Mouse (Mus musculus) hindbrain, embryonic 11.5 days (tissue): ENCODE measurements at regions not wholly inside any gene's neighbourhood (a gene's known extent, or its start where the extent isn't known, plus 50 kb on each side); places are given as distances from the start of the nearest gene placed in this dataset.

ENCODE experiments used
- ATAC-seq: fragments of 200-750 bp; cut with Nextera tagmentation; 2 replicates; pipeline ENCODE4 v1.8.0; 2017; ENCODE audit warnings: mild to moderate bottlenecking, moderate TSS enrichment, moderate library complexity; ENCODE audit not compliant: low FRiP score
- DNase-seq: peaks from one replicate; pipeline ENCODE4 v3.0.0-alpha.2; 2015; ENCODE audit warnings: low spot score
- H3K27ac ChIP-seq: fragments of 300-500 bp; sonication (generic); 2 replicates; pipeline ENCODE4 v1.5.1; 2014; ENCODE audit warnings: mild to moderate bottlenecking, low read depth, low read length
- H3K27me3 ChIP-seq: fragments of 300-500 bp; sonication (generic); 2 replicates; pipeline ENCODE4 v1.6.1; 2014; ENCODE audit warnings: mild to moderate bottlenecking, low read length, moderate library complexity, mixed read lengths; ENCODE audit not compliant: control insufficient read depth, insufficient read depth
- H3K36me3 ChIP-seq: fragments of 300-500 bp; sonication (generic); 2 replicates; pipeline ENCODE4 v1.6.1; 2014; ENCODE audit warnings: mild to moderate bottlenecking, low read length, moderate library complexity, mixed read lengths; ENCODE audit not compliant: control insufficient read depth, insufficient read depth
- H3K4me1 ChIP-seq: fragments of 300-500 bp; sonication (generic); replicated peaks from 2 replicates; pipeline ENCODE4 v1.6.1; 2014; ENCODE audit warnings: low read length, mixed read lengths; ENCODE audit not compliant: control insufficient read depth, insufficient read depth
- H3K4me2 ChIP-seq: fragments of 300-500 bp; sonication (generic); replicated peaks from 2 replicates; pipeline ENCODE4 v1.6.1; 2014; ENCODE audit warnings: mild to moderate bottlenecking, low read depth, low read length
- H3K4me3 ChIP-seq: fragments of 300-500 bp; sonication (generic); 2 replicates; pipeline ENCODE4 v1.5.1; 2014; ENCODE audit warnings: low read depth, low read length
- H3K9ac ChIP-seq: fragments of 300-500 bp; sonication (generic); 2 replicates; pipeline ENCODE4 v1.6.1; 2014; ENCODE audit warnings: low read depth, low read length
- H3K9me3 ChIP-seq: fragments of 300-500 bp; sonication (generic); 2 replicates; pipeline ENCODE4 v1.6.1; 2016; ENCODE audit warnings: low read length; ENCODE audit not compliant: control insufficient read depth
- WGBS: fragments of 180-500 bp; shearing (Covaris S2); extraction: QIAGEN DNeasy Blood & Tissue Kit; methylation state at CpG from one replicate; pipeline ENCODE4 v1.1.7; 2014; 5-methylcytosine and 5-hydroxymethylcytosine counted together

- no peaks in the 10 kb centered on the region for H3K27me3 ChIP-seq
- no peak overlapping the region for H3K9ac ChIP-seq
- H3K4me3 ChIP-seq = no peak overlapping the region
- DNase-seq (no peak), ATAC-seq (no peak)
- WGBS = 86% methylated on average over 2 of the region's 2 CpGs
- no peak overlapping the region for H3K4me2 ChIP-seq
- no peaks in the 10 kb centered on the region for H3K9me3 ChIP-seq
- no peaks in the 10 kb centered on the region for H3K36me3 ChIP-seq
- H3K27ac ChIP-seq = no peak overlapping the region
- no peaks in the 10 kb centered on the region for H3K4me1 ChIP-seq
Observed at GRCm38 (mm10) chr2:114776176-114776575, 121.4 kb upstream of the Dph6 start.

DNA sequence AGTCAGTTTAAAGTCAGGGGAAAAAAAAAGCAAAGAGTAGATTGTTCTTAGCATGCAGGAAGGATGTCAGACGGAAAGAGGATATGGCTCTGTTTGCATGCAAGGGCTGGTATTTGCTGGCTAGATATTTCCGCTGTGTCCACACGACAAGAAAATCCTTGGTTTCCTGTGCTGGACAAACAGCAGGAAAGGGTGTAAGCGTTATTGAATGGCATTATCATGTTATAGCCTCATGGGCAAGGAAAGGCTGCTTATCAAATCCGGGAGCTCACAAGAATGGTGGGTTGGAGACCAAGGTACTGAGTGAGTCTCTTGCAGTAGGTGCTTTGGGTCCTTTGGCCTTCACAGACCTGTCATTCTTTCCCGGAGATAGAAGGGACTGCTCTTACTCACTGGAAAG is 127.7 kb upstream of the Dph6 start:
- H3K4me1 ChIP-seq = no peaks in the 10 kb centered on the region
- no peak overlapping the region for H3K27ac ChIP-seq
- H3K9me3 ChIP-seq = no peaks in the 10 kb centered on the region
- no peak for ATAC-seq
- no peak overlapping the region for H3K4me2 ChIP-seq
- no peak overlapping the region for H3K9ac ChIP-seq
- no peak for DNase-seq
- H3K4me3 ChIP-seq = no peak overlapping the region
- no peaks in the 10 kb centered on the region for H3K36me3 ChIP-seq
- WGBS = 86% methylated on average over 6 of the region's 6 CpGs
- H3K27me3 ChIP-seq = no peaks in the 10 kb centered on the region

DNA sequence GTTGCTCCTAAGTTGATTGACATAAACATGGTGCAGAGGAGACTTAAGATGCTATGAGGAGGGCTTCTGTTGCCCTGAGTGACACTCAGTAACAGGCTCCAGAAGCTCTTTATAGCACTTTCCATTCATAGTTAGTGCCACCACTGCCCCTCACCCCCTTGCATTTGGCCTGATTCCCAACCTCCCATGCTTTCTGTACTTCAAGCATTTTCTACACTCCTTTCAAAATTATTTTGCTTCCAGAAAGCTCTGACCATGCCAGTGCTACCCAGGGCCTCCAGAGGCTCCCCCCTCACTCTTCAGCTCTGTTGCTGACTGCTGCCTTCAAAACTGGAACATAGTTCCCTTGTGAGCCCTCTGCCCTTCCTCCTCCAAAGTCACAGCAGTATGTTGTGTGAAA is 129.4 kb upstream of the Dph6 start:
- DNase-seq (no peak), ATAC-seq (no peak)
- Histone ChIP-seq H3K9me3 (no peaks in the 10 kb centered on the region), H3K27ac (no peak overlapping the region), H3K27me3 (no peaks in the 10 kb centered on the region), H3K9ac (no peak overlapping the region), H3K4me3 (no peak overlapping the region), H3K4me1 (no peaks in the 10 kb centered on the region), H3K4me2 (no peak overlapping the region), H3K36me3 (no peaks in the 10 kb centered on the region)

GRCm38 (mm10) chr2:114788251-114788650 is 133.5 kb upstream of the Dph6 start:
- H3K27me3 ChIP-seq = no peaks in the 10 kb centered on the region
- no peak overlapping the region for H3K4me3 ChIP-seq
- no peaks in the 10 kb centered on the region for H3K9me3 ChIP-seq
- DNase-seq (no peak), ATAC-seq (no peak)
- H3K27ac ChIP-seq = no peak overlapping the region
- H3K4me2 ChIP-seq = no peak overlapping the region
- H3K36me3 ChIP-seq = no peaks in the 10 kb centered on the region
- WGBS = 84% methylated on average over 3 of the region's 3 CpGs
- H3K4me1 ChIP-seq = no peaks in the 10 kb centered on the region
- no peak overlapping the region for H3K9ac ChIP-seq

- DNase-seq (no peak), ATAC-seq (no peak)
- no peak overlapping the region for H3K4me2 ChIP-seq
- H3K4me1 ChIP-seq = no peaks in the 10 kb centered on the region
- 92% methylated on average over 6 of the region's 6 CpGs for WGBS
- H3K4me3 ChIP-seq = no peak overlapping the region
- H3K9me3 ChIP-seq = no peaks in the 10 kb centered on the region
- H3K9ac ChIP-seq = no peak overlapping the region
- H3K27me3 ChIP-seq = no peaks in the 10 kb centered on the region
- no peaks in the 10 kb centered on the region for H3K36me3 ChIP-seq
- no peak overlapping the region for H3K27ac ChIP-seq
Observed at GRCm38 (mm10) chr2:114796630-114797290, 142.0 kb upstream of the Dph6 start.

GRCm38 (mm10) chr2:114797291-114797650 is 142.5 kb upstream of the Dph6 start:
- no peaks in the 10 kb centered on the region for H3K4me1 ChIP-seq
- DNase-seq = no peak
- no peak overlapping the region for H3K27ac ChIP-seq
- ATAC-seq = no peak
- no peaks in the 10 kb centered on the region for H3K9me3 ChIP-seq
- no peak overlapping the region for H3K4me2 ChIP-seq
- H3K27me3 ChIP-seq = no peaks in the 10 kb centered on the region
- no peak overlapping the region for H3K9ac ChIP-seq
- WGBS = 44% methylated on average over 1 of the region's 1 CpGs
- H3K4me3 ChIP-seq = no peak overlapping the region
- H3K36me3 ChIP-seq = no peaks in the 10 kb centered on the region

DNA sequence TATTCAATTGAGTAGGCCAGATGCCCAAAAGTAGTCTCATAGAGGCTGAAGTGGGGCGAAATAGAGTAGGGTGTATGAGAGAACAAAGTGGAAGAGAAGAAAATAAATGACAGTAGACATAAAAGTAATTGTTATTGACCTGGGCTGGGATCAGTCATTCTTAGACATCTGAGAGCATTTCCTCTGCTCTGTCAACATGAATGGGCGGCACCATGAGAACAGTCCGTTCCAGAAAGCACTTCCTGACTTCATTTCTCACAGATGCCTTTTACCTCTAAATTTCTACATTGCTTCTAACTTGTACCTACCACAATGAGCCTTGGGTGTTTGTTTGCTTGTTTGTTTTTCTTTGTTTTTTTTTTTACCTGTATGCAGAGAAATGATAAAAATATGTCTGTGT is 148.5 kb upstream of the Dph6 start:
- Histone ChIP-seq H3K27ac (no peak overlapping the region), H3K4me2 (no peak overlapping the region), H3K9me3 (no peaks in the 10 kb centered on the region), H3K4me1 (no peaks in the 10 kb centered on the region), H3K9ac (no peak overlapping the region), H3K27me3 (no peaks in the 10 kb centered on the region), H3K36me3 (no peaks in the 10 kb centered on the region), H3K4me3 (no peak overlapping the region)
- DNase-seq (no peak), ATAC-seq (no peak)
- 84% methylated on average over 3 of the region's 3 CpGs for WGBS

DNA sequence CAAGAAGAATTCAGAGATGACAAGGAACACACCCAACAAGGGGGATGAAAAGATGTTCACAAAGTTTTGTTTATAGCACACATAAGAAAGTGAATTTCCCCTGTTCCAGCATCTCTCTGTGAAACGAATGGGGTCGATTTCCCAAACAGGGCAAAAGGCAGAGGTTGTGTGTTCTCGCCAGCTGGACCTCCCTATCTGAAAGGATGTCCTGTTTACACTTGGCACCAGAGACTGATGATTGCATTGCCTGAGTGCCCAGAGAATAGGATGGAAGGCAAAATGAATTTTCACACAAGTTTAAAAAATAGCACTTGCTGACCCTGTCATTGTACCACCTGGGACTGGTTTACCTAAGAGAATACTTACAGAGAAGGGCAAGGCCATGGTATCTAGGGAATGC is 149.2 kb upstream of the Dph6 start:
- Histone ChIP-seq H3K4me1 (no peaks in the 10 kb centered on the region), H3K36me3 (no peaks in the 10 kb centered on the region), H3K27ac (no peak overlapping the region), H3K27me3 (no peaks in the 10 kb centered on the region), H3K9me3 (no peaks in the 10 kb centered on the region), H3K4me2 (no peak overlapping the region), H3K4me3 (no peak overlapping the region), H3K9ac (no peak overlapping the region)
- DNase-seq = no peak
- WGBS = 77% methylated on average over 3 of the region's 3 CpGs
- no peak for ATAC-seq

DNA sequence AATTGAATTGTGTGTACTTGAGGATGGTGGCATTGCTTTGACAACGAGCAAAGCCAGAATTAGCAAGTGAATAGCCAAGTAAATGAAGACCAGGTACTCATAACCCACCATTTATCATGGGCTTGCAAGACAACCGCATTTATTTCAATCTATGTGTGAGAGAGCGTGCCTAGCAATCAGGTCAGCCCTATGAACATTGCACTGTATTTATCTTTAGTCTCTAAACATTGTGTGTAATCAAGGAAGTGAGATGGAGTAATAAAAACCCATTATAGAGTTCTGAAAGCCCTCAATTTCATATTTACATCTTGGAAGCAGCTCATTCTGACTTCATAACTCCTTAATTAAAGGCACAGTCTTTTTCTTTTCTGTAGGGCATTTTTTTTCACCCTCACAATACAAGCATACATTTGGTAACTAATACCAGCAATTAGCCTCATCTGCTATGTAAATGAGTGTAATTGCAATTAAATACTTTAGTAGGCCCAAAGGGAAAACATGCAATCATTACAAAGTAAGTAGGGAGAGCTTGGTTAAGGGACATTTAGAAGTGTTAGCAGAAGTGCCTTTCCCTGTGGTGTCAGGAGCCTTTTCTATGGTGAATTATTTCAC is 150.8 kb upstream of the Dph6 start:
- WGBS = 79% methylated on average over 3 of the region's 3 CpGs
- Histone ChIP-seq H3K9me3 (no peaks in the 10 kb centered on the region), H3K9ac (no peak overlapping the region), H3K4me1 (no peaks in the 10 kb centered on the region), H3K4me2 (no peak overlapping the region), H3K27ac (no peak overlapping the region), H3K36me3 (no peaks in the 10 kb centered on the region), H3K27me3 (no peaks in the 10 kb centered on the region), H3K4me3 (no peak overlapping the region)
- no peak for ATAC-seq
- DNase-seq = no peak
